Mouse (Mus musculus) forebrain, embryonic 11.5 days (tissue): ENCODE results near the gene Lrig1. TPM values are rescaled to one million over a fixed set of nuclear protein-coding genes. Genes with fewer than 3 reads are reported as not detected.
A peak's percentile ranks its signal among the peaks of the same experiment; 100 is the strongest.

ENCODE experiments used
- ATAC-seq: fragments of 200-750 bp; cut with Nextera tagmentation; replicated peaks from 2 replicates; pipeline ENCODE4 v1.8.0; 2017; ENCODE audit warnings: moderate TSS enrichment; ENCODE audit not compliant: low FRiP score
- DNase-seq: peaks from one replicate; pipeline ENCODE4 v3.0.0-alpha.2; 2017; ENCODE audit warnings: low spot score
- H3K27ac ChIP-seq: fragments of 300-500 bp; sonication (generic); 2 replicates; pipeline ENCODE4 v1.5.1; 2014; ENCODE audit warnings: low read depth, low read length
- H3K27me3 ChIP-seq: fragments of 300-500 bp; sonication (generic); 2 replicates; pipeline ENCODE4 v1.6.1; 2014; ENCODE audit warnings: mild to moderate bottlenecking, low read length, mixed read lengths; ENCODE audit not compliant: control insufficient read depth, insufficient read depth
- H3K36me3 ChIP-seq: fragments of 300-500 bp; sonication (generic); 2 replicates; pipeline ENCODE4 v1.6.1; 2014; ENCODE audit warnings: mild to moderate bottlenecking, low read length, moderate library complexity, mixed read lengths; ENCODE audit not compliant: control insufficient read depth, insufficient read depth
- H3K4me1 ChIP-seq: fragments of 300-500 bp; sonication (generic); replicated peaks from 2 replicates; pipeline ENCODE4 v1.6.1; 2014; ENCODE audit warnings: low read length, mixed read lengths; ENCODE audit not compliant: control insufficient read depth, insufficient read depth
- H3K4me2 ChIP-seq: fragments of 300-500 bp; sonication (generic); 2 replicates; pipeline ENCODE4 v1.6.1; 2014; ENCODE audit warnings: low read depth, mild to moderate bottlenecking, low read length, moderate library complexity, mixed read lengths; ENCODE audit not compliant: severe bottlenecking
- H3K4me3 ChIP-seq: fragments of 300-500 bp; sonication (generic); 2 replicates; pipeline ENCODE4 v1.5.1; 2014; ENCODE audit warnings: low read depth, low read length
- H3K9ac ChIP-seq: fragments of 300-500 bp; sonication (generic); 2 replicates; pipeline ENCODE4 v1.6.1; 2014; ENCODE audit warnings: low read length
- H3K9me3 ChIP-seq: fragments of 300-500 bp; sonication (generic); 2 replicates; pipeline ENCODE4 v1.6.1; 2016; ENCODE audit warnings: low read length, mixed read lengths; ENCODE audit not compliant: control insufficient read depth
- WGBS: fragments of 180-500 bp; shearing (Covaris S2); extraction: QIAGEN DNeasy Blood & Tissue Kit; methylation state at CpG from one replicate; pipeline ENCODE4 v1.1.7; 2014; 5-methylcytosine and 5-hydroxymethylcytosine counted together
- polyA plus RNA-seq: library from polyadenylated mRNA; unstranded; fragments of >200 nt; fragmentation: Nextera tagmentation; extraction: Ambion mirVana; gene quantifications from 2 replicates; pipeline ENCODE4 v1.2.1, GENCODE M21; 2014

Gene Lrig1
- polyA plus RNA-seq, 1 experiment from 2014 or later = 21.7 TPM

- Histone ChIP-seq H3K9ac (no peak overlapping the region), H3K9me3 (no peaks in the 10 kb centered on the region), H3K36me3 (no peaks in the 10 kb centered on the region), H3K27me3 (no peaks in the 10 kb centered on the region), H3K4me3 (no peak overlapping the region), H3K27ac (no peak overlapping the region), H3K4me2 (no peak overlapping the region), H3K4me1 (peaks cover 3% of the 10 kb centered on the region; the same call in 1 of the 2 replicates)
- no peak for ATAC-seq
- DNase-seq = no peak
- WGBS = 92% methylated on average over 15 of the region's 15 CpGs
Observed at GRCm38 (mm10) chr6:94718607-94719346, 18.8 kb upstream of the Lrig1 start.

- no peak overlapping the region for H3K27ac ChIP-seq
- WGBS = 76% methylated on average over 7 of the region's 7 CpGs
- DNase-seq (no peak), ATAC-seq (no peak; the same call in 1 of the 2 replicates)
- no peaks in the 10 kb centered on the region for H3K9me3 ChIP-seq
- H3K4me1 ChIP-seq = peaks cover 3% of the 10 kb centered on the region; the same call in 1 of the 2 replicates
- no peaks in the 10 kb centered on the region for H3K27me3 ChIP-seq
- no peak overlapping the region for H3K4me3 ChIP-seq
- no peak overlapping the region for H3K9ac ChIP-seq
- H3K4me2 ChIP-seq = no peak overlapping the region
- H3K36me3 ChIP-seq = no peaks in the 10 kb centered on the region
Observed at GRCm38 (mm10) chr6:94717705-94718489, 17.9 kb upstream of the Lrig1 start.

GRCm38 (mm10) chr6:94715645-94715940, 15.6 kb upstream of the Lrig1 start:
- no peaks in the 10 kb centered on the region for H3K27me3 ChIP-seq
- H3K27ac ChIP-seq = no peak overlapping the region
- 15% methylated on average over 4 of the region's 4 CpGs for WGBS
- DNase-seq (no peak), ATAC-seq (0 out of 2 replicates have a peak, but pooled peaks have one; percentile 32)
- no peaks in the 10 kb centered on the region for H3K36me3 ChIP-seq
- no peaks in the 10 kb centered on the region for H3K9me3 ChIP-seq
- no peak overlapping the region for H3K4me2 ChIP-seq
- H3K4me1 ChIP-seq = peaks cover 3% of the 10 kb centered on the region; the same call in 1 of the 2 replicates
- no peak overlapping the region for H3K4me3 ChIP-seq
- H3K9ac ChIP-seq = no peak overlapping the region

GRCm38 (mm10) chr6:94714815-94715644, 15.1 kb upstream of the Lrig1 start:
- H3K9me3 ChIP-seq = no peaks in the 10 kb centered on the region
- no peak overlapping the region for H3K4me3 ChIP-seq
- no peak overlapping the region for H3K9ac ChIP-seq
- H3K27me3 ChIP-seq = no peaks in the 10 kb centered on the region
- DNase-seq = no peak
- H3K27ac ChIP-seq = no peak overlapping the region
- peak; percentile 23; the same call in 1 of the 2 replicates for ATAC-seq
- H3K4me2 ChIP-seq = no peak overlapping the region
- WGBS = 40% methylated on average over 13 of the region's 13 CpGs
- H3K4me1 ChIP-seq = peaks cover 3% of the 10 kb centered on the region; the same call in 1 of the 2 replicates
- H3K36me3 ChIP-seq = no peaks in the 10 kb centered on the region

- no peak overlapping the region for H3K4me2 ChIP-seq
- no peak for DNase-seq
- no peak overlapping the region for H3K4me3 ChIP-seq
- H3K27ac ChIP-seq = no peak overlapping the region
- no peak overlapping the region for H3K9ac ChIP-seq
- H3K4me1 ChIP-seq = no peaks in the 10 kb centered on the region
- no peaks in the 10 kb centered on the region for H3K9me3 ChIP-seq
- H3K36me3 ChIP-seq = no peaks in the 10 kb centered on the region
- H3K27me3 ChIP-seq = no peaks in the 10 kb centered on the region
- ATAC-seq = no peak
- 79% methylated on average over 3 of the region's 3 CpGs for WGBS
Observed at GRCm38 (mm10) chr6:94709832-94710231, 9.9 kb upstream of the Lrig1 start.

DNA sequence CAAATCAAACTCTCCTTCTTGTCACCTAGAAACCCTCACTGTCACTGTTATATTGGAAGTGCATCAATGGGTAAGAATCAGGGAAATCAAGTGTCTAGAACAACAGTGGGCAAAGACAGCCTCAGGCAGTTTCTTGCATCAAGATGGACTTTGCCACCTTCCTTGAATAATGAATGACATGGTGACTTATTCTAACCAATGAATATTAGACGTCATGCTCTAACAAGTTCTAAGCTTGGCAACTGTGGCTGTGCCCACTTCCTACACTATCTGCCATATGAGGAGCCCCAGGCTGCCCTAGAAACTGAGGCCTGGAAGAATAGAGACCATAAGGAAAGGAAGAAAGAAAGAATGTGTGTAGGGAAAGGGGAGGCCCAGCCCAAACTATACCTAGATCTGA, 9.2 kb upstream of the Lrig1 start:
- DNase-seq (no peak), ATAC-seq (no peak)
- no peak overlapping the region for H3K4me3 ChIP-seq
- no peaks in the 10 kb centered on the region for H3K9me3 ChIP-seq
- no peaks in the 10 kb centered on the region for H3K4me1 ChIP-seq
- H3K27me3 ChIP-seq = no peaks in the 10 kb centered on the region
- no peak overlapping the region for H3K27ac ChIP-seq
- WGBS = 90% methylated on average over 1 of the region's 1 CpGs
- no peaks in the 10 kb centered on the region for H3K36me3 ChIP-seq
- no peak overlapping the region for H3K9ac ChIP-seq
- no peak overlapping the region for H3K4me2 ChIP-seq

DNA sequence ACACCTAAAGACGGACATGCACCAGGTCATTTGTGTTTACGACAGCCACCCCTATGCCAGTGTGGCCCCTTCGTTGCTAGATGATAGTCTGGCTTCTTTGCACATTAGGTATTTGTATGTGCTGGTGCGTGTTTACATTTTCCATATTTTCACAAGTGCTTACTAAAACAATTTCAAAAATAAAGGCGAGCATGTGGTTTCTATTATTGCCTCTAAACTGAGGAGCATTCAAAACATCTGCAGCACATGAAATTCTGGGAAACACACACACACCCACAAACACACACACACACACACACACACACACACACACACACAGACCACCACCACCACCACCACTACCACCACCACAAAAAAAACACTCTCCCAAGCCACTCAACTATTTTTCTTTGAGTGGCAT, 7.3 kb upstream of the Lrig1 start:
- H3K4me1 ChIP-seq = no peaks in the 10 kb centered on the region
- H3K4me3 ChIP-seq = no peak overlapping the region
- no peaks in the 10 kb centered on the region for H3K36me3 ChIP-seq
- H3K27ac ChIP-seq = no peak overlapping the region
- 87% methylated on average over 5 of the region's 5 CpGs for WGBS
- no peaks in the 10 kb centered on the region for H3K9me3 ChIP-seq
- ATAC-seq (no peak), DNase-seq (no peak)
- no peak overlapping the region for H3K9ac ChIP-seq
- no peaks in the 10 kb centered on the region for H3K27me3 ChIP-seq
- H3K4me2 ChIP-seq = no peak overlapping the region

GRCm38 (mm10) chr6:94705931-94706330, 6.0 kb upstream of the Lrig1 start:
- peaks cover 6% of the 10 kb centered on the region; the same call in 1 of the 2 replicates for H3K4me1 ChIP-seq
- ATAC-seq (no peak), DNase-seq (no peak)
- no peak overlapping the region for H3K9ac ChIP-seq
- H3K4me2 ChIP-seq = no peak overlapping the region
- H3K27me3 ChIP-seq = no peaks in the 10 kb centered on the region
- H3K9me3 ChIP-seq = no peaks in the 10 kb centered on the region
- H3K27ac ChIP-seq = no peak overlapping the region
- WGBS = 63% methylated on average over 1 of the region's 1 CpGs
- H3K36me3 ChIP-seq = no peaks in the 10 kb centered on the region
- H3K4me3 ChIP-seq = no peak overlapping the region
